Mouse (Mus musculus) neural tube, embryonic 14.5 days (tissue): ENCODE measurements at regions not wholly inside any gene's neighbourhood (a gene's known extent, or its start where the extent isn't known, plus 50 kb on each side); places are given as distances from the start of the nearest gene placed in this dataset.

ENCODE experiments used
- ATAC-seq: fragments of 200-750 bp; cut with Nextera tagmentation; 2 replicates; pipeline ENCODE4 v1.8.0; 2017; ENCODE audit warnings: low read depth, mild to moderate bottlenecking, moderate TSS enrichment, moderate library complexity
- H3K27ac ChIP-seq: fragments of 300-500 bp; sonication (generic); 2 replicates; pipeline ENCODE4 v1.5.1; 2014; ENCODE audit warnings: low read depth, mild to moderate bottlenecking, control low read depth, low read length, moderate library complexity, mixed read lengths
- H3K27me3 ChIP-seq: fragments of 300-500 bp; sonication (generic); 2 replicates; pipeline ENCODE4 v1.6.1; 2014; ENCODE audit warnings: low read length; ENCODE audit not compliant: control insufficient read depth, insufficient read depth
- H3K36me3 ChIP-seq: fragments of 300-500 bp; sonication (generic); 2 replicates; pipeline ENCODE4 v1.6.1; 2014; ENCODE audit warnings: low read length, mixed read lengths; ENCODE audit not compliant: control insufficient read depth, insufficient read depth
- H3K4me1 ChIP-seq: fragments of 300-500 bp; sonication (generic); 2 replicates; pipeline ENCODE4 v1.6.1; 2014; ENCODE audit warnings: low read length; ENCODE audit not compliant: control insufficient read depth, insufficient read depth
- H3K4me2 ChIP-seq: fragments of 300-500 bp; sonication (generic); 2 replicates; pipeline ENCODE4 v1.6.1; 2014; ENCODE audit warnings: mild to moderate bottlenecking, low read depth, low read length, control low read depth
- H3K4me3 ChIP-seq: fragments of 300-500 bp; sonication (generic); 2 replicates; pipeline ENCODE4 v1.5.1; 2014; ENCODE audit warnings: low read depth, low read length, control low read depth, mixed read lengths
- H3K9ac ChIP-seq: fragments of 300-500 bp; sonication (generic); replicated peaks from 2 replicates; pipeline ENCODE4 v1.6.1; 2014; ENCODE audit warnings: low read depth, mild to moderate bottlenecking, control low read depth, low read length, mixed read lengths
- H3K9me3 ChIP-seq: fragments of 300-500 bp; sonication (generic); 2 replicates; pipeline ENCODE4 v1.6.1; 2016; ENCODE audit warnings: low read length; ENCODE audit not compliant: control insufficient read depth
- WGBS: fragments of 180-500 bp; shearing (Covaris S2); extraction: QIAGEN DNeasy Blood & Tissue Kit; methylation state at CpG from one replicate; pipeline ENCODE4 v1.1.7; 2014; 5-methylcytosine and 5-hydroxymethylcytosine counted together

GRCm38 (mm10) chr12:7875454-7875853 lies 102.0 kb upstream of the Apob start:
- no peak for ATAC-seq
- Histone ChIP-seq H3K36me3 (no peaks in the 10 kb centered on the region), H3K9ac (no peak overlapping the region), H3K9me3 (no peaks in the 10 kb centered on the region), H3K4me1 (no peaks in the 10 kb centered on the region), H3K27ac (no peak overlapping the region), H3K27me3 (no peaks in the 10 kb centered on the region), H3K4me2 (no peak overlapping the region), H3K4me3 (no peak overlapping the region)
- 75% methylated on average over 2 of the region's 2 CpGs for WGBS

- no peaks in the 10 kb centered on the region for H3K9me3 ChIP-seq
- no peaks in the 10 kb centered on the region for H3K27me3 ChIP-seq
- no peak overlapping the region for H3K9ac ChIP-seq
- H3K4me1 ChIP-seq, result no peaks in the 10 kb centered on the region
- no peak overlapping the region for H3K4me2 ChIP-seq
- WGBS, result 87% methylated on average over 11 of the region's 11 CpGs
- H3K36me3 ChIP-seq, result no peaks in the 10 kb centered on the region
- ATAC-seq, result no peak
- no peak overlapping the region for H3K27ac ChIP-seq
- no peak overlapping the region for H3K4me3 ChIP-seq
These were observed 101.0 kb upstream of the Apob start for GRCm38 (mm10) chr12:7876302-7877063.

- H3K4me1 ChIP-seq, result no peaks in the 10 kb centered on the region
- no peak overlapping the region for H3K4me3 ChIP-seq
- H3K27me3 ChIP-seq, result no peaks in the 10 kb centered on the region
- H3K9ac ChIP-seq, result no peak overlapping the region
- 88% methylated on average over 5 of the region's 5 CpGs for WGBS
- H3K36me3 ChIP-seq, result no peaks in the 10 kb centered on the region
- H3K9me3 ChIP-seq, result no peaks in the 10 kb centered on the region
- ATAC-seq, result no peak
- no peak overlapping the region for H3K27ac ChIP-seq
- no peak overlapping the region for H3K4me2 ChIP-seq
These were observed 98.7 kb upstream of the Apob start for GRCm38 (mm10) chr12:7878761-7879160.

GRCm38 (mm10) chr12:7896156-7896555 lies 81.3 kb upstream of the Apob start:
- Histone ChIP-seq H3K4me3 (no peak overlapping the region), H3K4me1 (no peaks in the 10 kb centered on the region), H3K4me2 (no peak overlapping the region), H3K9me3 (no peaks in the 10 kb centered on the region), H3K27ac (no peak overlapping the region), H3K36me3 (no peaks in the 10 kb centered on the region), H3K27me3 (no peaks in the 10 kb centered on the region), H3K9ac (no peak overlapping the region)
- 43% methylated on average over 2 of the region's 2 CpGs for WGBS
- no peak for ATAC-seq

DNA sequence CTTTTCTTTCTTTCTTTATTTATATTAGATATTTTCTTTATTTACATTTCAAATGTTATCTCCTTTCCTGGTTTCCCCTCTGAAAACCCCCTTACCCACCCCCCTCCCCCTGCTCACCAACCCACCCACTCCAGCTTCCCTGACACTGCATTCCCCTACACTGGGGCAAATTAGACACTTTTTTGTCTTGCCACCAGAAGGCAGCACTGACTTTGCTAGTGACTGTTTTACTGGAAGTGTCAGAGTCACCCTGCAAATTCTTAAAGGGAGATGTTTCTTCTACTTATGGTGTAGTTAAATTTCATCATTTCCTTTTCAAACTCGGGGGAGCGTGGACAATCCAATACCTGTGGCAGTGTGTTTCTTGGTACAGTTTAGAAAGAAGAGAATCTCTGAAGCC lies 72.1 kb upstream of the Apob start:
- no peaks in the 10 kb centered on the region for H3K36me3 ChIP-seq
- H3K4me3 ChIP-seq, result no peak overlapping the region
- H3K27ac ChIP-seq, result no peak overlapping the region
- no peak for ATAC-seq
- H3K9me3 ChIP-seq, result no peaks in the 10 kb centered on the region
- no peak overlapping the region for H3K9ac ChIP-seq
- H3K27me3 ChIP-seq, result no peaks in the 10 kb centered on the region
- H3K4me2 ChIP-seq, result no peak overlapping the region
- WGBS, result 90% methylated on average over 2 of the region's 2 CpGs
- H3K4me1 ChIP-seq, result no peaks in the 10 kb centered on the region

DNA sequence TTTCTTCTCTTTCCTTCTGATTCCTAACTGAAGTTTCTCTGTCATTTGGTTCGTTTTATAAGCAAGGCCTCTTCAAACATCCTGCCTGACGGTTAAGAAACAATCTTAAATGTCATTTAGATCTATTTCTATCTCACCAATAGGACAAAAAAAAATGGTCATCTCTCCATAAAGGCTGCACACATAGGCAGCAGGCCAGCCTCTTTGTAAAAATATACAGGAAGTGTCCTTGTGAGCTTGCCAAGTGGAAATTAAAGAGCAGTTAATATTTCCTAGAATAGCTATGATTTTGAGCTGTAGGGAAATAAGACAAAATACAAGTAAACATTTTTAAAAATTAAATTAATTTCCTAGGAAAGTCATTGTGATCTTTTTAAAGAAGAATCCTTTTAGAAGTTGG lies 70.6 kb upstream of the Apob start:
- WGBS, result 75% methylated on average over 2 of the region's 2 CpGs
- ATAC-seq, result no peak
- Histone ChIP-seq H3K9ac (no peak overlapping the region), H3K4me3 (no peak overlapping the region), H3K4me1 (no peaks in the 10 kb centered on the region), H3K9me3 (no peaks in the 10 kb centered on the region), H3K27ac (no peak overlapping the region), H3K27me3 (no peaks in the 10 kb centered on the region), H3K4me2 (no peak overlapping the region), H3K36me3 (no peaks in the 10 kb centered on the region)

GRCm38 (mm10) chr12:7909746-7910360 lies 67.6 kb upstream of the Apob start:
- WGBS, result 68% methylated on average over 9 of the region's 9 CpGs
- H3K4me3 ChIP-seq, result no peak overlapping the region

DNA sequence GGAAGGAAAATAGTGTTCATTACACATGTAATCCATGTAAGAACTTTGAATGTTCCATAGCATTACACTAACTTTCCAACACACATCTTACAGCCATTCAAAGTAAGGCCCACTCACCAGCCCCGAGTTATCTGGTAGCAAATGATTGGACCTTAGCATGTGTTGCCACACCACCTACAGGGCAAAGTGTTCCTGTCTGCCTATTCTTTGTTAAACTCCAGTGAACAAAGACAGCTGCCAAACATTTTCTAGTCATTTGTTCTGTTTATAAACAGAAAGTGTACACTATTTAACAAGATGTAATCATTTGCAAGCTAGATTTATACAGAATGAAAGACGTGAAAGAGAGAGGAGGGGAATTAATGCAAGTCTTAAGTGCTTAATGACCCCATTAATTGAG lies 66.9 kb upstream of the Apob start:
- no peak overlapping the region for H3K4me3 ChIP-seq
- no peak overlapping the region for H3K9ac ChIP-seq
- H3K36me3 ChIP-seq, result no peaks in the 10 kb centered on the region
- no peak overlapping the region for H3K4me2 ChIP-seq
- 51% methylated on average over 2 of the region's 2 CpGs for WGBS
- H3K4me1 ChIP-seq, result no peaks in the 10 kb centered on the region
- no peaks in the 10 kb centered on the region for H3K27me3 ChIP-seq
- ATAC-seq, result no peak; the same call in 1 of the 2 replicates
- H3K27ac ChIP-seq, result no peak overlapping the region
- H3K9me3 ChIP-seq, result no peaks in the 10 kb centered on the region

More at GRCm38 (mm10) chr12:7909746-7910360, 67.6 kb upstream of the Apob start:
- Histone ChIP-seq H3K4me2 (no peak overlapping the region), H3K27me3 (no peaks in the 10 kb centered on the region), H3K9me3 (no peaks in the 10 kb centered on the region), H3K9ac (no peak overlapping the region), H3K36me3 (no peaks in the 10 kb centered on the region), H3K27ac (no peak overlapping the region), H3K4me1 (no peaks in the 10 kb centered on the region)
- ATAC-seq, result no peak

GRCm38 (mm10) chr12:7918385-7918784 lies 59.1 kb upstream of the Apob start:
- Histone ChIP-seq H3K4me2 (no peak overlapping the region), H3K4me1 (no peaks in the 10 kb centered on the region), H3K9ac (no peak overlapping the region), H3K36me3 (no peaks in the 10 kb centered on the region), H3K27ac (no peak overlapping the region), H3K9me3 (no peaks in the 10 kb centered on the region), H3K27me3 (no peaks in the 10 kb centered on the region), H3K4me3 (no peak overlapping the region)
- WGBS, result 84% methylated on average over 1 of the region's 1 CpGs
- ATAC-seq, result no peak
